Mouse (Mus musculus) forebrain, embryonic 15.5 days (tissue): Measurements from ENCODE around the gene Hoxa1. TPM values are rescaled to one million over a fixed set of nuclear protein-coding genes. Genes with fewer than 3 reads are reported as not detected.

Experiments used
- ATAC-seq: fragments of 200-750 bp; cut with Nextera tagmentation; replicated peaks from 2 replicates; pipeline ENCODE4 v1.8.0; 2017; ENCODE audit warnings: mild to moderate bottlenecking, moderate TSS enrichment, moderate library complexity
- H3K27ac ChIP-seq: fragments of 300-500 bp; sonication (generic); replicated peaks from 2 replicates; pipeline ENCODE4 v1.5.1; 2015; ENCODE audit warnings: mild to moderate bottlenecking, inconsistent platforms
- H3K27me3 ChIP-seq: fragments of 300-500 bp; sonication (generic); 2 replicates; pipeline ENCODE4 v1.6.1; 2015; ENCODE audit warnings: inconsistent platforms
- H3K36me3 ChIP-seq: fragments of 300-500 bp; sonication (generic); 2 replicates; pipeline ENCODE4 v1.6.1; 2015; ENCODE audit warnings: mild to moderate bottlenecking, inconsistent platforms
- H3K4me1 ChIP-seq: fragments of 300-500 bp; sonication (generic); 2 replicates; pipeline ENCODE4 v1.6.1; 2015; ENCODE audit warnings: inconsistent platforms
- H3K4me2 ChIP-seq: fragments of 300-500 bp; sonication (generic); replicated peaks from 2 replicates; pipeline ENCODE4 v1.6.1; 2015; ENCODE audit warnings: mild to moderate bottlenecking, inconsistent platforms
- H3K4me3 ChIP-seq: fragments of 300-500 bp; sonication (generic); 2 replicates; pipeline ENCODE4 v1.5.1; 2015; ENCODE audit warnings: mild to moderate bottlenecking, inconsistent platforms
- H3K9ac ChIP-seq: fragments of 300-500 bp; sonication (generic); replicated peaks from 2 replicates; pipeline ENCODE4 v1.6.1; 2015; ENCODE audit warnings: mild to moderate bottlenecking, inconsistent platforms
- H3K9me3 ChIP-seq: fragments of 300-500 bp; sonication (generic); 2 replicates; pipeline ENCODE4 v1.6.1; 2016; ENCODE audit warnings: inconsistent platforms
- WGBS: fragments of 180-500 bp; shearing (Covaris S2); methylation state at CpG from one replicate; pipeline ENCODE4 v1.1.7; 2015; ENCODE audit warnings: mixed read lengths; 5-methylcytosine and 5-hydroxymethylcytosine counted together
- polyA plus RNA-seq: library from polyadenylated mRNA; unstranded; fragments of >200 nt; fragmentation: Nextera tagmentation; extraction: Ambion mirVana; gene quantifications from 2 replicates; pipeline ENCODE4 v1.2.1, GENCODE M21; 2015

Hoxa1 gene
- polyA plus RNA-seq, 1 experiment from 2014 or later: not detected

GRCm38 (mm10) chr6:52175864-52176263 lies 17.7 kb upstream of the Hoxa1 start:
- Histone ChIP-seq H3K27me3 (peaks cover 98% of the 10 kb centered on the region), H3K4me1 (peaks cover 6% of the 10 kb centered on the region; the same call in 1 of the 2 replicates), H3K4me2 (no peak overlapping the region), H3K36me3 (no peaks in the 10 kb centered on the region), H3K9me3 (no peaks in the 10 kb centered on the region), H3K4me3 (no peak overlapping the region), H3K27ac (no peak overlapping the region), H3K9ac (no peak overlapping the region)
- under 1% methylated on average over 18 of the region's 35 CpGs for WGBS
- no peak for ATAC-seq

DNA sequence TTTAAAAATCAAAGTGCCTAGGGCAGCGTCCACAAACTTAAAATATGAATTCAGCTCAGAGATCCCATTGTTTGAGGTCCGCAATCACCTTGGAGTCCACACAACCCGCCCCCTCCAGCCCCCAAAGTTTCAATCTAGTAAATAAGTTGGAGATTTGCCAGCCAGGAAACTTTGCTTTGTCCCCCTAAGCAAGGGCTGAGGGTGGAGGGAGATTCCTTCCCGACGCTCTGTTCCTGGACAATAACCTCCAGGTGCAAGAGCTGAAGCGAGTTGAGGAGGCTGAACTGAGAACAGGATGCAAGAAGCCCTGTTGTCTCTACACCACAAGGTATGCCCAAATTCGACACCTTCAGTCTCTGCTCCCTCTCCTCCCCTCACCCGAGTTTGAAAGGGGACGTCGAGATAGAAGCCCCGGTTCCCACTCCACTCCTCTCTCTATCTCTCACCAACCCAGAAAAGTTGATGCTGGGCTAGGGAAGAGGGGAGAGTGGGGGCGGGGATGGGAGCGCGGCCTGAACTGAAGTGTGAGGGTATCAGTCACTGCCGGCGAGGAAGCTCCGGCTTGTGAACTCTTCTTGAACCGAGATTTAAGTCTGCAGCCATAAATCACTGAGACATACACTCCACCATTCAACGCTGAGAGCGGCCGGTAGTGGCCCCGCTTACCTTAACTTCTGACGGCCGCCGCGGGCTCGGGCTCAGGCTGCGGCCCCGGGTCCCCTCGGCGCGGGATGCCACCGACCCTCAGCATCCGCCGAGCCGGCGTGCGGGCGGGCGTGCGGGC lies 17.0 kb upstream of the Hoxa1 start:
- Histone ChIP-seq H3K9ac (no peak overlapping the region), H3K4me1 (peaks cover 6% of the 10 kb centered on the region; the same call in 1 of the 2 replicates), H3K4me2 (no peak overlapping the region), H3K4me3 (no peak overlapping the region), H3K36me3 (no peaks in the 10 kb centered on the region), H3K27me3 (peaks cover 98% of the 10 kb centered on the region), H3K9me3 (no peaks in the 10 kb centered on the region), H3K27ac (no peak overlapping the region)
- under 1% methylated on average over 41 of the region's 41 CpGs for WGBS
- ATAC-seq: no peak

DNA sequence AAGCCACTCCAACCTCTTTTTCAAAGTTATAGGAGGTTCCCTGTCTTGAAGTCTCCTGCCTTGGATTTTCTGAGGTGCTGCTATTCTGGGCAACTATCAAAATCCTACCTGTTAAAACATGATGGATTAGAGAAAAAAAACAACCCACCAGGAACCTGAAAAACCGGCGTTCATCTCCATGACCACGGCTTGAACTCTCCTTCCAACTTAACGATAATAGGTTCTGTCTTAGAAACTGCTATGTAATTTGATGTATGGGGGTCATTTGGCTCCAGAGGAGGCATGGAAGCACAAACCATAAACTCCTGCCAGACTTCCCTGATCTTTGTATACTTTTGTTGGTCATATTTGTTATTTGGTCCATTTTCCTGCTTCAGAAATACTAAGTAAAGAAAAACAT lies 15.5 kb upstream of the Hoxa1 start:
- Histone ChIP-seq H3K36me3 (no peaks in the 10 kb centered on the region), H3K4me3 (no peak overlapping the region), H3K4me2 (no peak overlapping the region), H3K9me3 (no peaks in the 10 kb centered on the region), H3K27ac (no peak overlapping the region), H3K9ac (no peak overlapping the region), H3K27me3 (peaks cover 95% of the 10 kb centered on the region), H3K4me1 (peaks cover 6% of the 10 kb centered on the region; the same call in 1 of the 2 replicates)
- no peak for ATAC-seq
- 5% methylated on average over 4 of the region's 4 CpGs for WGBS

DNA sequence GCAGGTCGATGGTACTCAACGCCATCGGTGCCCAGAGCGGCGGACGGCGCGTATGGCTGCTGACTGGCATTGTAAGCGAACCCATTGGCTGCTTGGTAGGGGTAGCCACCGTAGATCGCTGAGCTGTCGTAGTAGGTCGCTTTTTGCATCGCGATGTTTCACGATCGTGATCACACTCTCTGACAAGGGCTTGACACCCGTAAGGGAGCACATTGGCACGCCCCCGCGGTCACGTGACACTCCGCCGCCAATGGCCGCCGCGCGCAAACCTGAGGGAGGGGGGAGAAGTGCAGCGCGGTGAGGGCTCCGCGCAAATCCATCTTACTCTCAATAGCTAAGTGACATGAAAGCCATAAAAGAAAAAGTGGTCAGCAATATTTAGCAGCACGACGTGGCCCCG lies 14.4 kb upstream of the Hoxa1 start:
- Histone ChIP-seq H3K4me3 (no peak overlapping the region), H3K27ac (no peak overlapping the region), H3K4me1 (peaks cover 6% of the 10 kb centered on the region; the same call in 1 of the 2 replicates), H3K36me3 (no peaks in the 10 kb centered on the region), H3K4me2 (peak overlapping the region; percentile 8), H3K9ac (no peak overlapping the region), H3K9me3 (no peaks in the 10 kb centered on the region), H3K27me3 (peaks cover 95% of the 10 kb centered on the region)
- 1% methylated on average over 35 of the region's 35 CpGs for WGBS
- no peak for ATAC-seq

DNA sequence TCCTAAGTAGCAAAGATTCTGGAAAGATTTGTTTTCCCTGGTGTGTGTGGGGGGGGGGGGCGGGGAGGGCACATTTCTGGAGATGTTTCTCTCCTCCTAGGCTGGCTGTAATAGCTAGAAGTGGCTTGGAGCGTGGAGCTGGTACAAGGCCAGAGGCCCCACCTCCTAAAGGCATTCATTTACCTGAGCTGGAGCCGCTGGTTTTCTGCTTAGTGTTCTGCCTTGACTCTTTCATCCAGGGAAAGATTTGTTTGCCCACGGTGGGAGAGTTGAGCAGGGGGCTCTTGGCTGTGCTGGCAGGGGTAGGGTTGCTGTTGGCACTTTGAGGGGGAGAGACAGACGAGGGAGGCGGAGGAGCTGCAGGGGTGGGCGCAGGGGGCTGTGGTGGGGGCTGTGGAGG lies 13.8 kb upstream of the Hoxa1 start:
- no peak for ATAC-seq
- H3K9ac ChIP-seq: no peak overlapping the region
- H3K27ac ChIP-seq: no peak overlapping the region
- H3K36me3 ChIP-seq: no peaks in the 10 kb centered on the region
- H3K4me2 ChIP-seq: no peak overlapping the region
- H3K4me3 ChIP-seq: no peak overlapping the region
- H3K9me3 ChIP-seq: no peaks in the 10 kb centered on the region
- WGBS: 3% methylated on average over 7 of the region's 7 CpGs
- H3K27me3 ChIP-seq: peaks cover 95% of the 10 kb centered on the region
- H3K4me1 ChIP-seq: peaks cover 6% of the 10 kb centered on the region; the same call in 1 of the 2 replicates

GRCm38 (mm10) chr6:52171331-52171730 lies 13.2 kb upstream of the Hoxa1 start:
- Histone ChIP-seq H3K27ac (no peak overlapping the region), H3K4me3 (no peak overlapping the region), H3K4me1 (peaks cover 6% of the 10 kb centered on the region; the same call in 1 of the 2 replicates), H3K27me3 (peaks cover 95% of the 10 kb centered on the region), H3K9ac (no peak overlapping the region), H3K9me3 (no peaks in the 10 kb centered on the region), H3K36me3 (no peaks in the 10 kb centered on the region), H3K4me2 (no peak overlapping the region)
- 1% methylated on average over 4 of the region's 4 CpGs for WGBS
- no peak for ATAC-seq

DNA sequence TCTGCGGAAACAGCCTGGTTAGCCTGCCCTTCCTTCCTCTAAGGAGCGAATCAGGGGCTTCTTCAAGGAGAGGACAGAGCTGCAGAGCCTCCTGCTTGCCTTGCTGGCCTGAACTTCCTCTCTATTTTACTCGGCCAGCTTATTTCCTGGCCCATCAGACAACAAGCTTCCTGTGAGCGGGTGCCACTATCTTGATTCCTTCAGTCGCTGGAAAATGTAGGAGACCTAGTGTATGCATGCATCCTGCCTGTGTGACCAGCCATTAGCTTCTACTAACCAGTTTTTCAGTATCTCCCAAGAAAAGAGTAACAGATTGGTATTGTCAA lies 12.7 kb upstream of the Hoxa1 start:
- peaks cover 6% of the 10 kb centered on the region; the same call in 1 of the 2 replicates for H3K4me1 ChIP-seq
- H3K4me3 ChIP-seq: no peak overlapping the region
- H3K9me3 ChIP-seq: no peaks in the 10 kb centered on the region
- no peak for ATAC-seq
- peaks cover 95% of the 10 kb centered on the region for H3K27me3 ChIP-seq
- WGBS: 3% methylated on average over 5 of the region's 5 CpGs
- H3K9ac ChIP-seq: no peak overlapping the region
- H3K36me3 ChIP-seq: no peaks in the 10 kb centered on the region
- no peak overlapping the region for H3K4me2 ChIP-seq
- no peak overlapping the region for H3K27ac ChIP-seq

DNA sequence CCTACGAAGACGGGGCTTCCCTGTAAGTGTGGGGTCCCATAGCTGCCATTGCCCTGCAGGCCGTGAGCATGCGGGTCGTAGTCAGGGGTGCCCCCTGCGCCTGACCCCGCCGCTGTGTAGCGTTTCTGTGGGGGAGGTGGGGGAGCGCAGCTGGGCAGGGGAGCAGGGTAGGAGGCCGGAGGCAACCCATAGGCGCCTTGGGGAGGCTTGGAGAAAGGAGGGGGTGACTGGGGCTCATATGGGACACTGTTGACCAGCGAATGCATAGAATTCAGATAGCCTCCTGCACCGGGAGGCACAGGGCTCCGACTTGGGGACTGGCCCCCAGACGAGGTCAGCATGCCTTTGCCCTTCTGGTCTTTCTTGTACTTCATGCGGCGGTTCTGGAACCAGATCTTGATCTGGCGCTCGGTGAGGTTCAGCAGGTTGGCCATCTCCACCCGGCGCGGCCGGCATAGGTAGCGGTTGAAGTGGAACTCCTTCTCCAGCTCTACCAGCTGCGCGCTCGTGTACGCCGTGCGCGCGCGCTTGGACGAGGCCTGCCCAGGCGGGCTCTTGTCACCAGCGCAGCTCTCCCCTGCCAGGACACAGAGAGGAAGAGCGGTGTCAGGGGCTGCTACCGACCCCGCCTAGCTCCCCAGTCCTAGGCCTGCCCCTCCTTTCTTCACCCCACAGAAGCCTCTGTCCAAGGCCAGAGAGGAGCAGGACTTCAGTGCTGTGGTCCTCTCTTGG lies 12.2 kb upstream of the Hoxa1 start:
- Histone ChIP-seq H3K9ac (no peak overlapping the region), H3K27ac (no peak overlapping the region), H3K27me3 (peaks cover 96% of the 10 kb centered on the region), H3K4me1 (peaks cover 6% of the 10 kb centered on the region; the same call in 1 of the 2 replicates), H3K9me3 (no peaks in the 10 kb centered on the region), H3K36me3 (no peaks in the 10 kb centered on the region), H3K4me2 (no peak overlapping the region), H3K4me3 (no peak overlapping the region)
- WGBS: under 1% methylated on average over 39 of the region's 40 CpGs
- no peak for ATAC-seq

DNA sequence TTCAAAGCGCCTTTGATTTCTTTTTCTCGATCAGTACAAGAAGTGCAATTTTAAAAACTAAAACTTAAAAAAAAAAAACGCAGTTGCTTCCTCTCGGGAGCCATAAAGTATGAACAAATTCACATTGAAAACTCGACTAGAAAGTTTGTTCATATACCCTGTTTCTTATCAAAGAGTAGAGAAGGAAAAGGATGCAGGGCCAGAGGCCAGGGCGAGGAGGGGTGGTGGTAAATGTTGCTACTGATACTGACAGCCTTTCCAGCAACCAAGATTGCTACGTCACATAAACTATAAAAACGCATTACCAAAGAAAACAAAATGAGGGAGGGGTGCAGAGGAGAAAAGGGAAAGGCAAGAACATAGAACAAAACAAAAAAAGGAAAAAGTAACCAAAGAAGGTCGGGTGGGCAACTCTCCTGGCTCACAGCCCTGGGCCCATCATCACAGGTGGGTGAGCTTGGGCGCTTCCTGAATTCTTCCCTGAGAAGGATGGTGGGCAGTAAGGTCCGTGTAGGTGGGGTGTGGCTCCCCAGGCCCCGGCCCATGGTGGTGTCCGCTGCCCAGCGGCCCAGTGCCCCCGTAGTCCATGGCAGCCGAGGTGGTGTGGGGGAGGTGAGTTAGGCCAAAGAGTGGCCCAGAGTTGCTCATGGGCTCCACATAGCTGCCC lies 11.5 kb upstream of the Hoxa1 start:
- ATAC-seq: no peak
- no peaks in the 10 kb centered on the region for H3K9me3 ChIP-seq
- H3K9ac ChIP-seq: no peak overlapping the region
- no peak overlapping the region for H3K4me3 ChIP-seq
- peaks cover 6% of the 10 kb centered on the region; the same call in 1 of the 2 replicates for H3K4me1 ChIP-seq
- 2% methylated on average over 16 of the region's 16 CpGs for WGBS
- H3K27me3 ChIP-seq: peaks cover 96% of the 10 kb centered on the region
- no peak overlapping the region for H3K27ac ChIP-seq
- H3K4me2 ChIP-seq: no peak overlapping the region
- no peaks in the 10 kb centered on the region for H3K36me3 ChIP-seq

GRCm38 (mm10) chr6:52168191-52169055 lies 10.3 kb upstream of the Hoxa1 start:
- Histone ChIP-seq H3K4me3 (no peak overlapping the region), H3K27ac (no peak overlapping the region), H3K9me3 (no peaks in the 10 kb centered on the region), H3K9ac (no peak overlapping the region), H3K4me1 (peaks cover 6% of the 10 kb centered on the region; the same call in 1 of the 2 replicates), H3K36me3 (no peaks in the 10 kb centered on the region), H3K27me3 (peaks cover 96% of the 10 kb centered on the region), H3K4me2 (no peak overlapping the region)
- 1% methylated on average over 42 of the region's 42 CpGs for WGBS
- ATAC-seq: no peak

DNA sequence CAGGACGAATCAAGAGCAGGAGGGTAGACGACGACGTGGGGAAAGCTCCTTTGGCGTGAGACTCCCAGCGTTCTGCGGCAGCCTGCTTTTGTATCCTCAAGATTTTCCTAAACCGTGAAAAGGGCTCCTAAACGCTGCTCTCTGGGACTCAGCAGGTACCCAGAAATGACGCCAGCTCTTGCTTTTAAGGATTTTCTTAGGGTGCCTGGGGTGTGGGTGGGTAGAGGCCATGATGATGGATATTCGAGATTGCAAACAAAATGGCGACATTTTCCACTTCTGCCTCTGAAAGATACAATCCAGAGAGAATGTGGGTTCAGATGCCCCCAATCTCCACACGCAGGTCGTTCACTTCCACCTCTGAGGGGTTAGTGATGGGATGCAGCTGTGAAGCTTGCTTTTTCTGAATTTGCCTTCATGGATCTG lies 9.6 kb upstream of the Hoxa1 start:
- Histone ChIP-seq H3K4me3 (no peak overlapping the region), H3K36me3 (no peaks in the 10 kb centered on the region), H3K27ac (no peak overlapping the region), H3K9ac (no peak overlapping the region), H3K4me1 (peaks cover 5% of the 10 kb centered on the region; the same call in 1 of the 2 replicates), H3K4me2 (no peak overlapping the region), H3K9me3 (no peaks in the 10 kb centered on the region), H3K27me3 (peaks cover 96% of the 10 kb centered on the region)
- 2% methylated on average over 14 of the region's 14 CpGs for WGBS
- no peak for ATAC-seq
